Comparison of ENCODE assay signal across 25 mouse cellular contexts in the genomic region with DNA sequence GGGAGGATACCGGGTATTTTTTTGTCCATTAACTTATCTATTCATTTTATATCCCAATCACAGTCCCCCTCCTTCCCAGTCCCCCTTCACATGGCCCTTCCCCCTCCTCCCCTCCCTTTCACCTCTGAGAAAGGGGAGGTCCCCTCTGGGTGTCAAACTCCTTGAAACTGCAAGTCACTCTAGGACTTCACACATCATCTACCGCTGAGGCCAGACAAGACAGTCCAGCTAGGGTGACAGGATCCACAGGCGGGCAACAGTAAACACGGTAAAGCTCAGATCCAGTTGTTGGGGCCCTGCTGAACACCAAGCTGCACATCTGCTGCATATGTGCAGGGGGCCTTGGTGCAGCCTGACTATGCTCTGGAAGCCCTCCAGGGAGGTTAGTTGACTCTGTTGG. TPM values are rescaled to one million over a fixed set of nuclear protein-coding genes. Genes with fewer than 3 reads are reported as not detected.
A peak's percentile ranks its signal among the peaks of the same experiment; 100 is the strongest.
DNase-seq lines count a peak whose midpoint lies in the region; ATAC-seq and TF ChIP-seq lines count a peak whose summit lies in the region.
"Had no signal": no experiment of that assay in that cellular context is flagged by ENCODE, and none has a peak within 500 bp of the region (broad histone marks: within the 10 kb centered on the region; RNA-seq: fewer than 3 reads in every experiment).

No protein-coding gene starts in this region.

- H3K9ac ChIP-seq in heart, embryonic 12.5 days, result no peak overlapping the region
- no peak overlapping the region for H3K9ac ChIP-seq in lung, postnatal 0 days (replicated peaks; ENCODE audit: low read depth)
- H3K9ac ChIP-seq in liver, embryonic 13.5 days, result no peak overlapping the region
- H3K9ac ChIP-seq: forebrain, embryonic 15.5 days; heart, embryonic 13.5 days; kidney, embryonic 15.5 days; limb, embryonic 15.5 days; midbrain, embryonic 15.5 days had no signal

- H3K27ac ChIP-seq in heart, embryonic 12.5 days (ENCODE audit: poor library complexity, severe bottlenecking), result no peak overlapping the region
- H3K27ac ChIP-seq in lung, postnatal 0 days (ENCODE audit: low read length), result no peak overlapping the region
- no peak overlapping the region for H3K27ac ChIP-seq in liver, embryonic 13.5 days
- H3K27ac ChIP-seq: forebrain, embryonic 15.5 days; heart, embryonic 13.5 days; kidney, embryonic 15.5 days; limb, embryonic 15.5 days; midbrain, embryonic 15.5 days had no signal

- H3K4me2 ChIP-seq in heart, embryonic 12.5 days, result no peak overlapping the region
- no peak overlapping the region for H3K4me2 ChIP-seq in lung, postnatal 0 days (replicated peaks; ENCODE audit: low read depth, low read length)
- no peak overlapping the region for H3K4me2 ChIP-seq in liver, embryonic 13.5 days
- H3K4me2 ChIP-seq: forebrain, embryonic 15.5 days; heart, embryonic 13.5 days; kidney, embryonic 15.5 days; limb, embryonic 15.5 days; midbrain, embryonic 15.5 days had no signal

- ATAC-seq in heart, embryonic 12.5 days (ENCODE audit: insufficient number of reproducible peaks, low FRiP score), result peak; percentile 83
- ATAC-seq in lung, postnatal 0 days, result no peak
- ATAC-seq in common myeloid progenitor, adult 5-6 weeks (replicated peaks; ENCODE audit: low read depth, poor library complexity, severe bottlenecking), result peak; percentile 31; the same call in 1 of the 2 replicates
- peak; percentile 63; the same call in 1 of the 2 replicates for ATAC-seq in liver, embryonic 13.5 days (ENCODE audit: low read depth)
- ATAC-seq: activated CD4-positive, CD25-positive, alpha-beta regulatory T cell, adult 4 months; CD4-positive, CD25-positive, alpha-beta regulatory T cell, adult 4 months; forebrain, embryonic 15.5 days; hindbrain, embryonic 16.5 days; midbrain, embryonic 15.5 days had no signal

- 0 out of 2 replicates have a peak, but pooled peaks cover 3% of the 10 kb centered on the region for H3K4me1 ChIP-seq in heart, embryonic 12.5 days (replicated peaks)
- no peaks in the 10 kb centered on the region for H3K4me1 ChIP-seq in lung, postnatal 0 days (ENCODE audit: insufficient read depth, low read depth, low read length)
- peaks cover 27% of the 10 kb centered on the region for H3K4me1 ChIP-seq in liver, embryonic 13.5 days (replicated peaks)

- DNase-seq in heart, adult 11 months, result no peak
- peak; percentile 18 for DNase-seq in lung, postnatal 0 days (ENCODE audit: low spot score)
- DNase-seq in lung, postnatal 4 days, result no peak
- peak; percentile 32 for DNase-seq in liver, embryonic 13.5 days
- DNase-seq in frontal cortex, postnatal 14 days (ENCODE audit: low spot score in 2 of 2), result no peak
- DNase-seq: adrenal gland, adult 2 months; adrenal gland, postnatal 36 days; cerebellum, adult 2 months; cerebellum, postnatal 14 days; heart, postnatal 10 days; kidney, adult 18-20 months; kidney, postnatal 25 days; lung, adult 2 months; right cerebral cortex, postnatal 25 days; thymus, postnatal 25 days had no signal

- no peak overlapping the region for H3K4me3 ChIP-seq in heart, embryonic 12.5 days
- no peak overlapping the region for H3K4me3 ChIP-seq in lung, postnatal 0 days (ENCODE audit: low read depth, low read length)
- H3K4me3 ChIP-seq in liver, embryonic 13.5 days (replicated peaks), result no peak overlapping the region
- H3K4me3 ChIP-seq: forebrain, embryonic 15.5 days; heart, embryonic 13.5 days; kidney, embryonic 15.5 days; limb, embryonic 15.5 days; midbrain, embryonic 15.5 days had no signal

- H3K36me3 ChIP-seq in heart, embryonic 12.5 days, result no peaks in the 10 kb centered on the region
- H3K36me3 ChIP-seq in lung, postnatal 0 days (ENCODE audit: insufficient read depth, low read length), result no peaks in the 10 kb centered on the region
- H3K36me3 ChIP-seq in liver, embryonic 13.5 days, result no peaks in the 10 kb centered on the region
- H3K36me3 ChIP-seq: forebrain, embryonic 15.5 days; heart, embryonic 13.5 days; kidney, embryonic 15.5 days; limb, embryonic 15.5 days; midbrain, embryonic 15.5 days had no signal

- no peak for TF ChIP-seq CTCF in lung, postnatal 0 days (IDR thresholded peaks at IDR 0.05)

- 54% methylated on average over 4 of the region's 4 CpGs for WGBS in heart, embryonic 12.5 days
- WGBS in lung, postnatal 0 days, result 39% methylated on average over 4 of the region's 4 CpGs
- 41% methylated on average over 4 of the region's 4 CpGs for WGBS in liver, embryonic 13.5 days (ENCODE audit: insufficient replicate concordance)

- TF ChIP-seq EP300 in lung, postnatal 0 days (IDR thresholded peaks at IDR 0.05), result no peak

- H3K27me3 ChIP-seq in heart, embryonic 12.5 days (replicated peaks), result peaks cover 3% of the 10 kb centered on the region; the same call in 1 of the 2 replicates
- H3K27me3 ChIP-seq in lung, postnatal 0 days (replicated peaks; ENCODE audit: insufficient read depth, low read length), result no peaks in the 10 kb centered on the region
- H3K27me3 ChIP-seq in liver, embryonic 13.5 days, result peaks cover 19% of the 10 kb centered on the region
- H3K27me3 ChIP-seq: forebrain, embryonic 15.5 days; limb, embryonic 15.5 days; midbrain, embryonic 15.5 days had no signal

- no peaks in the 10 kb centered on the region for H3K9me3 ChIP-seq in heart, embryonic 12.5 days (replicated peaks)
- no peaks in the 10 kb centered on the region for H3K9me3 ChIP-seq in lung, postnatal 0 days (ENCODE audit: low read length)
- no peaks in the 10 kb centered on the region for H3K9me3 ChIP-seq in liver, embryonic 13.5 days (replicated peaks)
- H3K9me3 ChIP-seq: forebrain, embryonic 15.5 days; heart, embryonic 13.5 days; kidney, embryonic 15.5 days; limb, embryonic 15.5 days; midbrain, embryonic 15.5 days had no signal

RNA-seq across cellular contexts. Expression of a gene that starts 51.6 kb away (rescaled TPM):
- polyA plus RNA-seq in heart, embryonic 12.5 days (2016; fragmentation: Nextera tagmentation; extraction: Ambion mirVana), result 23.9 and 27.7 TPM in 2 replicates
- polyA plus RNA-seq in lung, postnatal 0 days (2015; fragmentation: Nextera tagmentation; extraction: Ambion mirVana), result 25.9 and 28.0 TPM in 2 replicates
- total RNA-seq in common myeloid progenitor, adult 5-6 weeks (2017), result 44.6 and 73.4 TPM in 2 replicates
- polyA plus RNA-seq in liver, embryonic 13.5 days (2015; fragmentation: Nextera tagmentation; extraction: Ambion mirVana), result 18.4 and 22.7 TPM in 2 replicates

RNA-seq across cellular contexts. Expression of a gene that starts 58.8 kb away (rescaled TPM):
- 27.0 and 28.1 TPM in 2 replicates for polyA plus RNA-seq in heart, embryonic 12.5 days (2016; fragmentation: Nextera tagmentation; extraction: Ambion mirVana)
- 22.9 and 26.4 TPM in 2 replicates for polyA plus RNA-seq in lung, postnatal 0 days (2015; fragmentation: Nextera tagmentation; extraction: Ambion mirVana)
- total RNA-seq in common myeloid progenitor, adult 5-6 weeks (2017), result 17.6 and 20.8 TPM in 2 replicates
- polyA plus RNA-seq in liver, embryonic 13.5 days (2015; fragmentation: Nextera tagmentation; extraction: Ambion mirVana), result 7.4 and 9.5 TPM in 2 replicates

Comparison
In these comparisons a context has a peak if more than half of its experiments do, and no peak if none do; other contexts are left out.
1. DNase-seq: peak in lung, postnatal 0 days (single experiment) and liver, embryonic 13.5 days (single experiment); none in heart, adult 11 months (single experiment), lung, postnatal 4 days (0 of 2) and frontal cortex, postnatal 14 days (0 of 2).